Mouse (Mus musculus) kidney, adult 11 months (tissue): ENCODE results near the gene Arid3b.

Experiments used
- DNase-seq: peaks from one replicate; pipeline ENCODE4 v3.0.0; 2022

Arid3b gene

GRCm38 (mm10) chr9:57744462-57745091 lies 92.0 kb downstream of the Arid3b start:
- DNase-seq: peak; percentile 37
